Mouse (Mus musculus) forebrain, embryonic 14.5 days (tissue): ENCODE measurements at regions not wholly inside any gene's neighbourhood (a gene's known extent, or its start where the extent isn't known, plus 50 kb on each side); places are given as distances from the start of the nearest gene placed in this dataset.

ENCODE experiments used
- ATAC-seq: fragments of 200-750 bp; cut with Nextera tagmentation; 2 replicates; pipeline ENCODE4 v1.8.0; 2017; ENCODE audit warnings: mild to moderate bottlenecking, moderate library complexity
- DNase-seq: peaks from one replicate; pipeline ENCODE4 v3.0.0-alpha.2; 2015; ENCODE audit warnings: low spot score
- H3K27ac ChIP-seq: fragments of 300-500 bp; sonication (generic); 2 replicates; pipeline ENCODE4 v1.5.1; 2014; ENCODE audit warnings: low read depth, mild to moderate bottlenecking, control low read depth, low read length, moderate library complexity
- H3K27me3 ChIP-seq: fragments of 300-500 bp; sonication (generic); replicated peaks from 2 replicates; pipeline ENCODE4 v1.6.1; 2014; ENCODE audit warnings: low read length, control low read depth, mixed read lengths; ENCODE audit not compliant: control insufficient read depth, insufficient read depth
- H3K36me3 ChIP-seq: fragments of 300-500 bp; sonication (generic); 2 replicates; pipeline ENCODE4 v1.6.1; 2014; ENCODE audit warnings: low read length, control low read depth; ENCODE audit not compliant: control insufficient read depth, insufficient read depth
- H3K4me1 ChIP-seq: fragments of 300-500 bp; sonication (generic); 2 replicates; pipeline ENCODE4 v1.6.1; 2014; ENCODE audit warnings: antibody characterized with exemption, low read length, control low read depth; ENCODE audit not compliant: control insufficient read depth, insufficient read depth
- H3K4me2 ChIP-seq: fragments of 300-500 bp; sonication (generic); 2 replicates; pipeline ENCODE4 v1.6.1; 2014; ENCODE audit warnings: mild to moderate bottlenecking, control low read depth, low read length
- H3K4me3 ChIP-seq: fragments of 300-500 bp; sonication (generic); 2 replicates; pipeline ENCODE4 v1.5.1; 2014; ENCODE audit warnings: low read depth, low read length, control low read depth
- H3K9ac ChIP-seq: fragments of 300-500 bp; sonication (generic); 2 replicates; pipeline ENCODE4 v1.6.1; 2014; ENCODE audit warnings: mild to moderate bottlenecking, low read length, control low read depth, moderate library complexity
- H3K9me3 ChIP-seq: fragments of 300-500 bp; sonication (generic); replicated peaks from 2 replicates; pipeline ENCODE4 v1.6.1; 2016; ENCODE audit warnings: low read length, control low read depth, mixed read lengths; ENCODE audit not compliant: control insufficient read depth
- WGBS: fragments of 180-500 bp; shearing (Covaris S2); extraction: QIAGEN DNeasy Blood & Tissue Kit; methylation state at CpG from one replicate; pipeline ENCODE4 v1.1.7; 2014; 5-methylcytosine and 5-hydroxymethylcytosine counted together

DNA sequence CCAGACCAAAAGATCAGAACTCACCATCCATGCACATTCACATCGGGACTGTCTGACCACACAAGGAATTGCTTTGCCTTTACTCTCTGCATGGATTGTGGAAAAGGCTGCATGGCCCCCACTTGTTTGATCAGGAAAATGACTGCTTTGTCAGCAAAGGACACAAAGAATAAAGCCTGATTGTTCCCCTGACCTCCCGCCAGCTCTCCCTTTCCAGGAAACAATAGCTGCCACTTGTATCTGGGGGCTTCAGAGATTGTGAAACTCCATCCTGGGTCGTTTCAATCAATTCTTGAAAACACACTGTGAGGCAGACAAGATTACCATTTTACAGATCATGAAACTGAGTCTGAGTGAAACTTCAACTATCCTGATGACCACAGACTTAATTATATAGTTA, 70.7 kb downstream of the Zic3 start:
- Histone ChIP-seq H3K4me2 (no peak overlapping the region), H3K27me3 (no peaks in the 10 kb centered on the region), H3K4me1 (no peaks in the 10 kb centered on the region), H3K9ac (no peak overlapping the region), H3K4me3 (no peak overlapping the region), H3K9me3 (no peaks in the 10 kb centered on the region), H3K27ac (no peak overlapping the region), H3K36me3 (no peaks in the 10 kb centered on the region)
- 35% methylated on average over 3 of the region's 3 CpGs for WGBS
- DNase-seq (no peak), ATAC-seq (no peak)

DNA sequence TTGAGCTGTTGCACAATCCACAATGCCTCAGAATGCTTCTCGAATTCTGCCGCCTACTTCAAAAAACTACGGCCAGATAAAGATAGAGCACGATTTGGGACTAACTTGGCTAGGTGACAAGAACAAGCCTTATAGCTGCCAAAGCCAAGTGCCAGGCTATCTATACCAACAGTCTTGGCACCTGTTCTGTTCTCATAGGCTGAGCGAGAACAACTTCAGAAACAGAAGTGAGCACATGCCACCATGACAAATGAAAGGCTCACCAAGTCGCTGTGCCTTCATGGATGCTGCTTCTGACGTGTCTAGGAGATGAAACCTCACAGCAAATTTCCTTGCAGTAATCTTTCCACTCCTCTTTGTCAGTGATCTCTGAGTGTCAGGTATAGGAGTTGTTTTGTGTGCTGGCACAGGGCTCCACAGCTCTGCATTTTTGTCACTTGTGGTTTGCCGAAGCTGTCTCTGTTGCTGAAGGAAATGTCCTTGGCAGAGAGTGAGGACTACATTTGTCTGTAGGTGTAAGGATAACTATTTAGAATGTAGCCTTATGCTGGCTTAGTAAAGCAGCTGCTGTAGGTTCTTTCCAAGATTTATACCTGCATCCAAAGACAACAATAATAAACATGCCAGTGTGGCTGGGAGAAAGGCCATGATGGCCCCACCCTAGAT, 95.4 kb downstream of the Zic3 start:
- no peak for ATAC-seq
- 89% methylated on average over 8 of the region's 8 CpGs for WGBS

DNA sequence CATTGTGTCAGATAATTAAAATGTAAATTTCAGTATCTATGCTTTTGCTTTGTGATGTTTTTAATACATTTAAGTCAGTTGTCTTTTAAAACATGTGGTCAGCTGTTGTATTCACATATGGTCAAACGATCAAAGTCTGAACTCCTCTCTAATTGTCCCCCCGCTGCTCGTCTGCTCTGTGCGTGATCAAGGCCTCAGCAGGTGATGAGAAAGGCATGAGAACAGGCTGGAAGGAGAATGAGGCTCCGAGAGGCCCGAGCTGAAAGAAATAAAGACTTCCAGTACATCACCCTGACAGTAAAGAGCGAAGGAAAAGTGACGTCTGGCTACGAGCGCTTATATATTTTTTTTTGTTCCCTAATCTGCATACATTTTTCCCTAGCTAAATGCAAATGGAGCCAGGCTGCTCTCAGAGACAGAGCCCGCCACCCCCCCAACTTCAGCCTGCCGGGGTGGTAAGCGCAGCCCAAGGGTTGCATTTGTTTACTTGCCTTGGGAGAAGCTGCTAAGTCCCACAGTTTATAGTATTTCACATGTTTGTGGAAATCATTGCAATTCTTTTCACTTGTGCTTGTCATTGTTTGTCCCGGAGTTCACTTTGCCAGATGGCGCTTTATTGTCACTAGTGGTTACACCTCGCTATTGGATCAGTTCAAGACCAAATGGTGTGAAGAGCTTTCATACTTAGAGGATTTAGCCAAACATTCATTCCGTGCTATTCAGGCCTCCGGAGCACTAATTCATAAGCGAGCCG, 133.0 kb downstream of the Zic3 start:
- no peaks in the 10 kb centered on the region for H3K9me3 ChIP-seq
- 35% methylated on average over 20 of the region's 20 CpGs for WGBS
- DNase-seq: peak; percentile 67
- no peak overlapping the region for H3K9ac ChIP-seq
- no peaks in the 10 kb centered on the region for H3K27me3 ChIP-seq
- H3K4me2 ChIP-seq: peak overlapping the region; percentile 38
- no peak overlapping the region for H3K4me3 ChIP-seq
- 0 out of 2 replicates have a peak overlapping the region, but pooled peaks have one; percentile 39 for H3K27ac ChIP-seq
- ATAC-seq: peak; percentile 79; the same call in 1 of the 2 replicates
- no peaks in the 10 kb centered on the region for H3K4me1 ChIP-seq
- H3K36me3 ChIP-seq: no peaks in the 10 kb centered on the region

More for the DNA sequence above, 95.4 kb downstream of the Zic3 start:
- Histone ChIP-seq H3K27me3 (no peaks in the 10 kb centered on the region), H3K27ac (no peak overlapping the region), H3K36me3 (no peaks in the 10 kb centered on the region), H3K4me1 (0 out of 2 replicates have a peak, but pooled peaks cover 3% of the 10 kb centered on the region), H3K9ac (no peak overlapping the region), H3K4me2 (no peak overlapping the region), H3K4me3 (no peak overlapping the region), H3K9me3 (no peaks in the 10 kb centered on the region)
- DNase-seq: no peak

DNA sequence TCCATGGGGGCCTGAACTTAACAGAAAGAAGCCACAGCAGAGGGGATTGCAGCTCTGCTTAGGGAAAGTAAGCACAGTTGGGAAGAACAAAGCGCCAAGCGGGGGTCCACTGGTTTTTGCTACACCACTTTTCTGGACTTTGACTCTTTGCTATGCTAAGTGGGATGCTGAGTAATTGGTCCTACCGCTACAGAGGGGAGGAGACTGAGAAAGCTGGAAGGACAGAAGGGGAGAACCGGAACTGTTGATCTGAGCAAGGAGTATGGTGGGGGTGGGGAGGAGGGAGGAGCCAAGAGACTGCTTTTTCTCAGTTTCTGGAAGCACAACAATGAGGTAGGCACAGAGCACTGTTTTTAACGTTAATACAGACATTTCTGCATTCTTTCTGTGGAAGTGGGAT, 134.9 kb downstream of the Zic3 start:
- Histone ChIP-seq H3K4me1 (no peaks in the 10 kb centered on the region), H3K27ac (no peak overlapping the region), H3K27me3 (no peaks in the 10 kb centered on the region), H3K4me3 (no peak overlapping the region), H3K4me2 (no peak overlapping the region), H3K9me3 (no peaks in the 10 kb centered on the region), H3K9ac (no peak overlapping the region), H3K36me3 (no peaks in the 10 kb centered on the region)
- WGBS: 39% methylated on average over 5 of the region's 5 CpGs
- ATAC-seq (no peak), DNase-seq (no peak)

DNA sequence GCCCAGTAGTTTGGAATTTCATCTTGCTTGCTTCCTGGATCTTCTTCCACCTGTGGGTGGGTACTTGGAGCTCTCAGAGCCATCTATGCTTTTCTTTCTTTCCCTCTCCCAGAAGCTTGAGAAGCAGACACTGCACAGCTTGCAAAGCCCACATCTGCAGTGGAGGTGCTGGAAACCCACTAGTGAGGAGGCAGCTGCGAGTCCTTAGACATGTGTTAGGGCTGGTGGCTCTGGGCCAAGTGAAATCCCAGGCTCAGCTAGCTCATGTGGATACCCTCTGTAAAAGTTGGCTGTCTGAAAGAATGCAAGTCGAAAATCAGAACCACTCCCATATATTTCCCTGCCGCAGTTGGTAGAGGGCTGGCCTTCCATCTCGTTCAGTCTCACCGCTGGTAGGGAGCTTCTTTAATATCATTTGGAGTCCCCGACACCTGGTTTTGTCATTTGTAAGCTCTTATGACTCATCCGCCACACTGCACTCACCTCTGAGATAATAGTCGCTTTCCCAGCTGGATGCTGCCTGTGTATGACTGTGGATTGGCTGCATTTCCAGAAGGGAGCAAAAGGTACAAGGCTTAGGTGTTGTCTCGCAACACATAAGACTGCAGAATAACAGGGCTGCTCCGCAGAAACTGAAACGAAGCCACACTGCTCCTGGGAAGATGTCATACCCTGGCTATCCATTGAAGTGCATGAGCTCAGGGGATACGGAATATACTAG, 143.8 kb downstream of the Zic3 start:
- H3K36me3 ChIP-seq: no peaks in the 10 kb centered on the region
- H3K4me3 ChIP-seq: no peak overlapping the region
- H3K4me2 ChIP-seq: no peak overlapping the region
- ATAC-seq (no peak), DNase-seq (no peak)
- no peak overlapping the region for H3K27ac ChIP-seq
- 82% methylated on average over 12 of the region's 12 CpGs for WGBS
- H3K9me3 ChIP-seq: no peaks in the 10 kb centered on the region
- H3K27me3 ChIP-seq: no peaks in the 10 kb centered on the region
- H3K4me1 ChIP-seq: no peaks in the 10 kb centered on the region
- H3K9ac ChIP-seq: no peak overlapping the region

DNA sequence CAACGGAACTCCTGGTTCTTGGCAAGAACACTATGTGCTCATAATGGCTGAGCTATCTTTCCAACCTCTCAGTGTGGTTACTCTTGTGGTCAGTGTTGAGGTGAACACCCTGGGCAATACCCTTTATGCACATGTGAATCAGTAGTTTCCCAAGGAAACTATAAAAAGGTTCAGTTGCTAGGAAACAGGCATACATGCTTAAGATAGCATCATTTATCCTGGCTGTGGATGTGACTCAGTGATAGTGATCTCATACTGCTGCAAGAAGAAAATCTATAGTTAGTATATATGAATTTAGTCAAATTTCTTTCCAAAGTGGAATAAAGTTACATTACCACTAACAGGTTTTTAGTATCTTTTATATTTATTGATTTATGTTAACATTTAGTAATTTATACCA, 151.8 kb downstream of the Zic3 start:
- no peaks in the 10 kb centered on the region for H3K36me3 ChIP-seq
- no peaks in the 10 kb centered on the region for H3K9me3 ChIP-seq
- no peak overlapping the region for H3K27ac ChIP-seq
- H3K9ac ChIP-seq: no peak overlapping the region
- DNase-seq (no peak), ATAC-seq (no peak)
- H3K4me1 ChIP-seq: no peaks in the 10 kb centered on the region
- 83% methylated on average over 1 of the region's 1 CpGs for WGBS
- H3K27me3 ChIP-seq: no peaks in the 10 kb centered on the region
- H3K4me3 ChIP-seq: no peak overlapping the region
- no peak overlapping the region for H3K4me2 ChIP-seq
